Mouse (Mus musculus) stomach, embryonic 14.5 days (tissue): Measurements from ENCODE around the gene Clstn3. TPM values are rescaled to one million over a fixed set of nuclear protein-coding genes. Genes with fewer than 3 reads are reported as not detected.

Experiments
- ATAC-seq: fragments of 200-750 bp; cut with Nextera tagmentation; 2 replicates; pipeline ENCODE4 v1.8.0; 2017; ENCODE audit warnings: low read depth, moderate TSS enrichment; ENCODE audit not compliant: insufficient number of reproducible peaks, insufficient read depth, low FRiP score
- H3K27ac ChIP-seq: fragments of 300-500 bp; sonication (generic); 2 replicates; pipeline ENCODE4 v1.5.1; 2014; ENCODE audit warnings: mild to moderate bottlenecking, low read length, moderate library complexity, mixed read lengths
- H3K27me3 ChIP-seq: fragments of 300-500 bp; sonication (generic); 2 replicates; pipeline ENCODE4 v1.6.1; 2014; ENCODE audit warnings: low read length, control low read depth, mixed read lengths; ENCODE audit not compliant: control insufficient read depth, insufficient read depth
- H3K36me3 ChIP-seq: fragments of 300-500 bp; sonication (generic); 2 replicates; pipeline ENCODE4 v1.6.1; 2014; ENCODE audit warnings: mild to moderate bottlenecking, control low read depth, low read length, moderate library complexity, mixed read lengths; ENCODE audit not compliant: control insufficient read depth, insufficient read depth
- H3K4me1 ChIP-seq: fragments of 300-500 bp; sonication (generic); 2 replicates; pipeline ENCODE4 v1.6.1; 2014; ENCODE audit warnings: low read length, control low read depth, mixed read lengths; ENCODE audit not compliant: control insufficient read depth, insufficient read depth
- H3K4me2 ChIP-seq: fragments of 300-500 bp; sonication (generic); replicated peaks from 2 replicates; pipeline ENCODE4 v1.6.1; 2014; ENCODE audit warnings: low read depth, low read length, control low read depth
- H3K4me3 ChIP-seq: fragments of 300-500 bp; sonication (generic); 2 replicates; pipeline ENCODE4 v1.5.1; 2014; ENCODE audit warnings: low read depth, low read length, control low read depth
- H3K9ac ChIP-seq: fragments of 300-500 bp; sonication (generic); replicated peaks from 2 replicates; pipeline ENCODE4 v1.6.1; 2014; ENCODE audit warnings: low read depth, mild to moderate bottlenecking, control low read depth, low read length, moderate library complexity, mixed read lengths
- H3K9me3 ChIP-seq: fragments of 300-500 bp; sonication (generic); 2 replicates; pipeline ENCODE4 v1.6.1; 2016; ENCODE audit warnings: low read depth, low read length, control low read depth; ENCODE audit not compliant: control insufficient read depth
- WGBS: fragments of 180-500 bp; shearing (Covaris S2); extraction: QIAGEN DNeasy Blood & Tissue Kit; methylation state at CpG from one replicate; pipeline ENCODE4 v1.1.7; 2014; 5-methylcytosine and 5-hydroxymethylcytosine counted together
- polyA plus RNA-seq: library from polyadenylated mRNA; unstranded; fragments of >200 nt; fragmentation: Nextera tagmentation; extraction: Ambion mirVana; gene quantifications from 2 replicates; pipeline ENCODE4 v1.2.1, GENCODE M21; 2014

Gene Clstn3
- polyA plus RNA-seq, 1 experiment from 2014 or later, result 5.4 TPM

DNA sequence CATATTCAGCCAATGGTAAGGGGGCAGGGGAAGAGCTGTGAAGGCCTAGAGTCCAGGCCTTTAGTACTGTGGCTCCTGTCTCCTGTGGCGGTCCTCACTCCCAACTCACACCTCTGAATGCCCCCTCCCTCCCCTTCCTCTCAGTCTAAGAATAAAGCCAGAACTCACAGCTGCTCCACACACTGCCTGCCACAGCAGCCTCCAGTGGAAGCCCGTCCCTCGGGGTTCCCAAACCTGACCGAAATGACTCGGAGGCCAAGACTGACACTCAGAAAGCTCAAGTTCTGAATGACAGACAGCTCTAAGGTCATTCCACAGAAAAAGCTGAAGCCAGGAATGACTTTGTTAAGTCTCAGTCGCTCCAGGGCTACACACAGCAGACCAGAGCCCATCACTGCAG lies 1.1 kb upstream of the Clstn3 start:
- no peak overlapping the region for H3K4me2 ChIP-seq
- H3K4me1 ChIP-seq, result no peaks in the 10 kb centered on the region
- H3K9me3 ChIP-seq, result no peaks in the 10 kb centered on the region
- WGBS, result 73% methylated on average over 6 of the region's 6 CpGs
- no peaks in the 10 kb centered on the region for H3K27me3 ChIP-seq
- H3K27ac ChIP-seq, result no peak overlapping the region
- ATAC-seq, result no peak
- H3K4me3 ChIP-seq, result no peak overlapping the region
- no peak overlapping the region for H3K9ac ChIP-seq
- H3K36me3 ChIP-seq, result no peaks in the 10 kb centered on the region

DNA sequence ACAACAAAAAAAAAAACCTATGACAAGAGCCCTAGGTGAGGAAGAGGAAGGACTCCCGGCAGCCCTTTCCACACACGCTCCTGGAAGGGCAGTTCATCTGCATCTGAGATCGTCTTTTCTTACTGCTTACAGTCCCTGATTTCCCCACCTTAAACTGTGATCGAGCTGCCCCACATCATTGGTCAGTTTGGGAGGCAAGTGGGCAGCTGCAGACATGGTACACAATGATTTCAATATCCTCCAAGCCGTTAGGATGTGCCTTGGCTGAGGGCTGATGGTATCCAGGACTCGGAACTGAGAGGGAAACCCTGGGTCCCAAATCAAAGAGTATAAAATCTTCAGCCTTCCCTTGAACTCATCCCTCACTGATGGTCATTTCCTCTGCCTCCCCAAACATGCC lies 705 bp upstream of the Clstn3 start:
- WGBS, result 35% methylated on average over 6 of the region's 6 CpGs
- ATAC-seq, result no peak

DNA sequence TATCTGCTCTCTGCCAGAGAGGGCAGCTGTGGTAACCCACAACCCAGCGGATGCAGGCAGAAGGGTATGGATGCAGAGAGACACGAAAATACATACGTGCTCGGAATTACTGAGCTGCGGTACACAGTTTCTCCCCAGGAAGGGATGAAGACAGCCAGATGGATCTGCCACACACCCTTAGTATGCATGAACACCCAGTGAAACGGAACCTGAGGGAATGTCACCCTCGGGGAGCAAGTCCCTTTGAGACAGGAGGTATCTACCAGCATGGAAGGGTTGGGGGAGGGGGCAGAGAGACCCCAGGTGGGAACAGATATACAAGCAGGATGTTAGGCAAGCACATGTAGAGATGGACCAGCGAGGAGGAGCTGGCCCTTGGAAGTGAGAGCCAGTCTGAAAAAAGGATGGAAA lies 708 bp downstream of the Clstn3 start:
- Histone ChIP-seq H3K9ac (no peak overlapping the region), H3K9me3 (no peaks in the 10 kb centered on the region), H3K4me3 (peak overlapping the region; percentile 38; the same call in 1 of the 2 replicates), H3K27me3 (no peaks in the 10 kb centered on the region), H3K36me3 (no peaks in the 10 kb centered on the region), H3K4me1 (no peaks in the 10 kb centered on the region), H3K4me2 (peak overlapping the region; percentile 77), H3K27ac (no peak overlapping the region)
- ATAC-seq, result no peak
- WGBS, result 12% methylated on average over 8 of the region's 8 CpGs

More for the DNA sequence above, 705 bp upstream of the Clstn3 start:
- Histone ChIP-seq H3K4me3 (peak overlapping the region; percentile 38), H3K36me3 (no peaks in the 10 kb centered on the region), H3K27me3 (no peaks in the 10 kb centered on the region), H3K9ac (no peak overlapping the region), H3K27ac (no peak overlapping the region), H3K4me1 (no peaks in the 10 kb centered on the region), H3K4me2 (peak overlapping the region; percentile 77), H3K9me3 (no peaks in the 10 kb centered on the region)

DNA sequence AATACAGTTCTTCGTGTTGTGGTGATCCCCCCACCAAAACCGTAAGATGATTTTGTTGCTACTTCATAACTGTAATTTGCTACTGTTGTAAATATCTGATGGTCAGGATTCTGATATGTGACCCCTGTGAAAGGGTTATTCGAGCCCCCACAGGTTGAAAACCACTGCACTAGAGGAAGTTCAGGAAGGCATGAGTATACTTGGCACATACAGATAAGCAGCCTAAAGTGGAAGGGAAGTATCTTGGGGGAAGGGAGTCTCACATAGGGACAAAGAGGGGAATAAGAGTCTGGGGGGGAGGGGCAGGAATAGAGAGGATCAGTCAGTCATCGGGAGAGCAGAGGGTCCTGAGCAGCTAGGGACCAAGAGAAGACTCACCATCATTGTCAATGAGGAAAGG lies 5.2 kb downstream of the Clstn3 start:
- Histone ChIP-seq H3K27ac (no peak overlapping the region), H3K27me3 (no peaks in the 10 kb centered on the region), H3K9ac (no peak overlapping the region), H3K4me1 (no peaks in the 10 kb centered on the region), H3K4me2 (no peak overlapping the region), H3K36me3 (no peaks in the 10 kb centered on the region), H3K4me3 (no peak overlapping the region), H3K9me3 (no peaks in the 10 kb centered on the region)
- ATAC-seq, result no peak
- WGBS, result 74% methylated on average over 4 of the region's 4 CpGs

DNA sequence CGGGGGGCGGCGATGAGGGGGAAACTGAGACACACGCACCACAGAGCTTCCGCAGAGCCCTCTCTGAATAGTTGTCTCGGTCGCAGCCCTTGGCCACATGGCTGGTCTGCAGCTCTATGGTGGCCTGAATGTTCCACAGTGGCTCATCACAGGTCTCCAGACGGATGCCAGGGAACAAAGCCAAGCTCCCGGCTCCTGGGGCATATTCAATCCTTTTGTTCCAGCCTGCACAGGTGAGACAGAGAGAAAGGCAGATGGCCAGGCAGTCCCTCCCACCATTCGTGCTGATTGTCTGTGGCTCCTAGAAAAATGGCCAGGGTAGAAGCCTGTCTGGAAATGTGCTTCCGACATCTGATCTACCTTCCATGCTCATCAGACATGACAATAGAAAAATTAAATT lies 6.1 kb downstream of the Clstn3 start:
- no peak overlapping the region for H3K9ac ChIP-seq
- H3K27me3 ChIP-seq, result no peaks in the 10 kb centered on the region
- no peaks in the 10 kb centered on the region for H3K4me1 ChIP-seq
- H3K27ac ChIP-seq, result no peak overlapping the region
- H3K36me3 ChIP-seq, result no peaks in the 10 kb centered on the region
- ATAC-seq, result no peak
- WGBS, result 75% methylated on average over 11 of the region's 11 CpGs
- H3K4me3 ChIP-seq, result no peak overlapping the region
- H3K9me3 ChIP-seq, result no peaks in the 10 kb centered on the region
- H3K4me2 ChIP-seq, result no peak overlapping the region

DNA sequence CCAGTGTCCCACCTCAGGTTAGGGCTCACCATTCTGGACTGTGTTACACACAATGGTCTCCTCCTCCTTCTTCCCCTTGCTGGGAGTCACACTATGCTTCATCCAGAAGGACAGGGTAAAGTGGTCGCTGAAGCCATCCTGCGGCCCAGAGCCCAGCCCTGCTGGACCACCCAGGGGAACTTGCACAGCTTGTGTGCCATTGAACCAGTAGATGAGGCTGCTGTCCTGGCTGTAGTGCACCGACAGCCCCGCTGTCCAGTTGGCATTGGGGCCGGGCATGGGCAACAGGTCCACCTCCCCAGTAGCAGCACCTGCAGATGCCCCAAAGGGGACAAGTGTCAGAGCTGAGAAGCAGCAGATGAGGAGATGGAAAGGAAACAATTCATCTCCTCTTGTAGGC lies 6.8 kb downstream of the Clstn3 start:
- Histone ChIP-seq H3K27ac (no peak overlapping the region), H3K4me1 (no peaks in the 10 kb centered on the region), H3K4me2 (no peak overlapping the region), H3K9ac (no peak overlapping the region), H3K36me3 (no peaks in the 10 kb centered on the region), H3K4me3 (no peak overlapping the region), H3K27me3 (no peaks in the 10 kb centered on the region), H3K9me3 (no peaks in the 10 kb centered on the region)
- ATAC-seq, result no peak
- WGBS, result 90% methylated on average over 5 of the region's 5 CpGs

DNA sequence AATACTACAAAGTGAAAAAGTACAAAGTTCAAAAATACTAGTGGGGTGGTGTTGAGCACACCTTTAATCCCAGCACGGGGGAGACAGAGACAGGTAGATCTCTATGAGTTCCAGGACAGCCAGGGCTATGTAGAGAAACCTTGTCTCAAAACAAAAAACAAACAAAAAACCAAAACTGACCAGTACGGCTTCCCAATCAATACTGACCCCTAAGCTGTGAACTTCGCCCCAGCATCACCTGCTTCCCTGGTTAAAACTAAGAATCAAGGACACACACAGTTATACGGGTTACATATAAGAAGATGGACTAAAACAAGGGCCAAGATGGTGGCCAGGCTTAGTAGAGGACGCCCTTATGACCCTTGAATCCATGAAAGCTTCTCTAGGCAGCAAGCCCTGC lies 8.4 kb downstream of the Clstn3 start:
- no peak overlapping the region for H3K9ac ChIP-seq
- no peaks in the 10 kb centered on the region for H3K4me1 ChIP-seq
- ATAC-seq, result no peak
- H3K4me2 ChIP-seq, result no peak overlapping the region
- H3K27ac ChIP-seq, result no peak overlapping the region
- no peaks in the 10 kb centered on the region for H3K9me3 ChIP-seq
- H3K36me3 ChIP-seq, result no peaks in the 10 kb centered on the region
- H3K27me3 ChIP-seq, result no peaks in the 10 kb centered on the region
- H3K4me3 ChIP-seq, result no peak overlapping the region
- 91% methylated on average over 5 of the region's 5 CpGs for WGBS

DNA sequence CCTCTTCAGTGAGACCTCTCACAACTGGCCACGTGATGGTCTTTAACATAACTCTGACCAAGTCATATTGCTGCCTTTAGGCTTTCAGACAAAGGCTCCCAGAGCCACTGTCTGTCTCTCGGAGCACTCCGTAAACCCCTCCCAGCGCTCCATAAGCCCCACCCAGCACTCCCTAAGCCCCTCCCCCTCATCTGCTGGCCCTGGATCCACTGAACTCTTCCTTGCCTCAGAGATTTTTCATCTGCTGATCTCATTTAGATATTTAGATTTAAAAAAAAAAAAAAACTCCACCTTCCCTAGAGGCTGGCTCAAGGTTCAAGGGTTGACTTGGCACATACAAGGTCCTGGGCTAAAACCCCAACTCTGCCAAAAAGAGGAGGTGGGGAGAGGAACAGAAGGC lies 10.8 kb downstream of the Clstn3 start:
- Histone ChIP-seq H3K36me3 (no peaks in the 10 kb centered on the region), H3K4me3 (no peak overlapping the region), H3K4me1 (no peaks in the 10 kb centered on the region), H3K27me3 (no peaks in the 10 kb centered on the region), H3K27ac (no peak overlapping the region), H3K9me3 (no peaks in the 10 kb centered on the region), H3K4me2 (no peak overlapping the region), H3K9ac (no peak overlapping the region)
- no peak for ATAC-seq
- WGBS, result 51% methylated on average over 4 of the region's 4 CpGs

DNA sequence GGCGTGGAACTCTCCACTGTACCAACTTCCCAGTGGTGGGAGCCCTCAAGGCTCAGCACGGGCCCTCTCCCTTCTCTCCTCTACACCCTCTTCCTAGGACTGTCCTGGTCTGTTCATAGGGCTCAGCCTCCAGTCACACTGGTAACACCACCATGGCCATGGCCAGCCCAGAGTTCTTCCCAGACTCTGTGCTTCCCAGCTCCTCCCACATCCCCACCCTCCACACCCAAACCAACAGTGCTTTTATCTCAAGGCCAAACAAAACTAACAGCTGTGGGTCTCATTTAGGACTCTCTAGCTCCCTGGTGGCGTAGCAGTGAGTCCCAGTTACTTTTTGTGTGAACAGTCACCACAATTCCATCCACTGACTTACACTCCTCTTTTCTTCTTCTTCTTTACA lies 12.6 kb downstream of the Clstn3 start:
- Histone ChIP-seq H3K9me3 (no peaks in the 10 kb centered on the region), H3K4me3 (no peak overlapping the region), H3K27me3 (no peaks in the 10 kb centered on the region), H3K27ac (no peak overlapping the region), H3K4me2 (no peak overlapping the region), H3K4me1 (no peaks in the 10 kb centered on the region), H3K36me3 (no peaks in the 10 kb centered on the region), H3K9ac (no peak overlapping the region)
- no peak; the same call in 1 of the 2 replicates for ATAC-seq
- 54% methylated on average over 3 of the region's 3 CpGs for WGBS
